Mouse (Mus musculus): ENCODE data around the gene Rfc2.

GRCm38 (mm10) chr5:134593093-134593492, 11.9 kb downstream of the Rfc2 start:
- no peak for TF ChIP-seq CTCF (IDR thresholded peaks at IDR 0.05; ENCODE audit: low read depth)
- TF ChIP-seq EP300 (optimal IDR thresholded peaks at IDR 0.05), result no peak

Data from stomach, postnatal 0 days (tissue).